Mouse (Mus musculus) T-helper 17 cell (primary cell): Measurements from ENCODE around the gene Krt87.

Experiments
- in situ Hi-C, 2 experiments: fragments of 300-600 bp; cut with MboI, MseI; formaldehyde crosslinking; loops; 1 replicate in 1 of 2; 2 replicates in 1 of 2; pipeline ENCODE4 v1.15.1; 2025; ENCODE audit warnings: high pct_unique_total_duplicates in 2 of 2

The Krt87 gene

DNA sequence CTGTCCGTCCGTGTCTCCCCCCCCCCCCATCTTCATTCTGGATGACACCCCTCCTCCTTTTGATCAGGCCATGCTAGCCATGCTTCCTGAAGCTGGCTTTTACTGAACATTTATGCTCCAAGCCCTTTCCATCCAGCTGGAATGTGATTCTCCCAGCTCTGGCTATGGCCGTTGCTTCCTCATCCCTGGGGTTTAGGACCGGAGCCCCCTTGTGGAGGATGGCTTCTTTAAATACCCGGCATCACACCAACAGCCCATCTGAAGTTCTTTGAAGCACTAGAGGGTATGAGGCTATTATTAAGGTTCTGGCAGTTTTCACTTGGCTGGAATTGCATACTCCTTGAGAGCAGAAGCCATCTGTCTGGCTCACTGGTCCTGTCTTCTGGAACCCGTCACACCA lies 17.7 kb downstream of the Krt87 start:
- in situ Hi-C loops = no loop called here

DNA sequence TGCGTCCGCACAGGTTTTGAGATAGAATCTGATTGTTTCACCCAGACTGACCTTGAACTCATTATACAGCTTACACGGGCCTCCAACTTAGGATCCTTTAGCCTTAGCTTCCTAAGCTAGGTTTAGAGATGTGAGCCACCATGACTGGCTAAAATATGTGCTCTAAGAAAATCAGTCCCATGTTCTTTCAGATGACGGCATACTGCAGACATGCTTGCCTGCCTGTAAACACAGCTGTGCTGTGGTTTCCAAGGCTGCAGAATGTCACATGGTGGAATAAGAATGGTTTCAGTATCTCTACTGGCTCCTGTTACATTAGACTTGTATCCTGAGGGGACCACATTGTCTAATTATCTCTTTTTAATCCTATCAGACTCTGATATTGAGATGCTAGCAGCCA lies 19.7 kb downstream of the Krt87 start:
- in situ Hi-C loops = no loop called here

- in situ Hi-C loops = no loop called here
These were observed 23.6 kb downstream of the Krt87 start for GRCm38 (mm10) chr15:101414807-101415565.

DNA sequence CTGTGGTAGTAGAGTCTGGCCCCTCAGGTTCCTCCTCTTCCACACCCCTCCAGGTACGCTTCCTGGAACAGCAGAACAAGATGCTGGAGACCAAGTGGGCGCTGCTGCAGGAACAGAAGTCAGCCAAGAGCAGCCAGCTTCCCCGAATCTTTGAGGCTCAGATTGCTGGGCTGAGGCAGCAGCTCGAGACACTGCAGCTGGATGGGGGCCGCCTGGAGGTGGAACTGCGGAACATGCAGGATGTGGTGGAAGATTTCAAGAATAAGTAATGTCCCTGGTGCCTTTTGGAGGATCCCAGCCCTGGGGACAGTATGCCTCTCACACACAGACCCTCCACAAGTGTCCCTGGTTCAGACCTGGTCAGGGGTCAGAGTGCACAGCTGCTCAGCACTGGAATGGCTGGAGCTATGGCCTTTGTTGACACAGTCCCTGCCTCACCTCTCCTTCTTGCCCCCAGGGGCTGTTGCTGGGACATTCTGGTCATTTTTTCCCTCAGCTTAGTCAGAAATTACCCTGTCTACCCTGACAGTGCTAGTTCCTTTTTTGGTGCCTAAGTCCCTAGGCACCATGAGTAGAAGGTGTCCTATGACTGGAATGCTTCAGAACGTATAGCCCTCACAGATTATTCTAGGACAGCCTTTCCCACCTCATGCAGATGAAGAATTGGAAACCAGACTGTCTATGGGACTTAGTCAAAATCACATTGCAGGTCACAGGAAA lies 24.5 kb downstream of the Krt87 start:
- in situ Hi-C loops = no loop called here

DNA sequence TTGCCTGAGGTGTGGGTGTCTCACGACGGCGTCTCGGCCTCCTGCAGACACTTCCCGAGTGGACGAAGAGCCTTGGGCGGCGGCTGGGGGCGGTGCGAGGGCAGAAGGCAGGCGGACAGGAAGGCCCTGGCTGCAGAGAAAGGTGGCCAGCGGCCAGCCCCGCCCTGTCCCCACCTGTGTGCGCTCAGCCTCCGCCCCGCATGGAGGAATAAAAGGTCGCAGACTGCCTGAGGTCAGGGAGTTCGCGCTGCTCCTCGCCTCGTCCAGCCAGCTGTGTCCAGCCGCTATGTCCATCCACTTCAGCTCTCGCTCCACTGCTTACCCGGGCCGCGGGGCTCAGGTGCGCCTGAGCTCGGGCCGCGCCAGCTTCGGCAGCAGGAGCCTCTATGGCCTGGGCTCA lies 26.4 kb downstream of the Krt87 start:
- in situ Hi-C loops = no loop called here

GRCm38 (mm10) chr15:101410775-101411174 lies 27.8 kb downstream of the Krt87 start, which contains the start of gene Krt7:
TSS of gene Krt7 (plus strand) at chr15:101411043.
- in situ Hi-C loops = no loop called here

GRCm38 (mm10) chr15:101398269-101398668 lies 40.3 kb downstream of the Krt87 start:
- in situ Hi-C loops = no loop called here

DNA sequence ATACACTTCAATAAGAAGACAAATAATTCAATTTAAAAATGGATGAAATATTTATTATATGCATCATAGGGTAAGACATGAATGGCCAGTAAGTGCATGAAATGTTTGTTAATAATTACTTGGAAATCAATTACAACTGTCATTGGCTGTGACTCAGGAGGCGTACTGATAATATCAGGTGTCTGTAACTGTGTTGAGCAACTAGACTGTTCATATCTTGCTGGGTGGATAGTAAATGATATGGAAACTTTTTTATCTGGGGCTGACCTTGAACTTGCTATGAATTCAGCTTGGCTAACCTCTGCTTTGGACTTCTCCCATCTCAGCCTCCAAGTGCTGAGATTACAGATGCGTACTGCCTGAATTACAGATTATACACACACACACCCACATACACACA lies 40.9 kb downstream of the Krt87 start:
- in situ Hi-C loops = no loop called here

DNA sequence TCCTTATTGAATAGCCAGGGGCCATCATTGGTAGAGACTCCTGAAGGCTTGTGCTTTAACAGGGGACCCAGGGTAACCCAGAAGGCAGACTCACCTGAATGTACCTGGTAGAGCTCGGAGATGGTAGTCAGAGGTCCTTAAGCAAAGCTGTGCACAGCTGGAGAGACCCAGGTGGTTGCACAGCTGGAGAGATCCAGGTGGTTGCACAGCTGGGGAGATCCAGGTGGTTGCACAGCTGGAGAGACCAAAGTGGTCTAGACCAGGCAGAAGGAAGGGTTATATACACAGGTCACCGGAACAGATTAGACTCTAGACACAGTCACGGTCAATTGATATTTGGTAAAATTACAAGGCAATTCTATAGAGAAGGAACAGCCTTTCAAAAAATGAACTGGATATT lies 41.7 kb downstream of the Krt87 start:
- in situ Hi-C loops = no loop called here

GRCm38 (mm10) chr15:101396466-101396865 lies 42.1 kb downstream of the Krt87 start:
- in situ Hi-C loops = no loop called here

- in situ Hi-C loops = no loop called here
These were observed 43.7 kb downstream of the Krt87 start for GRCm38 (mm10) chr15:101394908-101395307.

GRCm38 (mm10) chr15:101392251-101392650 lies 46.4 kb downstream of the Krt87 start:
- in situ Hi-C loops = no loop called here

- in situ Hi-C loops = no loop called here
These were observed 48.4 kb downstream of the Krt87 start for GRCm38 (mm10) chr15:101390203-101390602.

DNA sequence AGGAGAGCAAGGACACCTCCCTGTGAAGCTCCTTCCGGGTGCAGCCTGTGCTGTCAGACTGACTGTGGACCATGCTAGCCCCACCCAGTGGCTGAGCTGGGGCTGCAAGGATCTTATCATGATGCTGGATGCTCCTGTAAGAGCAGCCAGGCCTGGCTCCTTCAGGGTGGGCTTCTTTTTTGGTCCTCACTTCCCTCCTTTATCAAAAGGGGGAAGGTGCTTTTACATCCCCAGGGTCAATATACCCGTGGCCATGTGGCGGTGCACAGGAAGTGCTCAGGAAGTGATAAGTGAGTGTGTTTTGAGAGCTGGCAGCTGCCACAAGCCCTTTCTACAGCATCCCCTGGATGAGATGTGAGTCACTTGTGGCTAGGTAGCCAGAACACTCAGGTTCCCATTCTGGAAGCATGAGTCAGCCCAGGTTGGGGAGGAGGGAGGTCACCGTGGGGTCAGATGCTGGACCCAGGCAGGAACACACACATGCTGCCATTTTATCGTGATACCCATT lies 50.5 kb downstream of the Krt87 start:
- in situ Hi-C loops = no loop called here

- in situ Hi-C loops = no loop called here
These were observed 51.4 kb downstream of the Krt87 start for GRCm38 (mm10) chr15:101387176-101387575.

- in situ Hi-C loops = no loop called here
These were observed 53.5 kb downstream of the Krt87 start for GRCm38 (mm10) chr15:101385064-101385463.

- in situ Hi-C loops = no loop called here
These were observed 54.0 kb downstream of the Krt87 start for GRCm38 (mm10) chr15:101384610-101385009.

GRCm38 (mm10) chr15:101382811-101383210 lies 55.8 kb downstream of the Krt87 start:
- in situ Hi-C loops = no loop called here

- in situ Hi-C loops = no loop called here
These were observed 56.8 kb downstream of the Krt87 start for GRCm38 (mm10) chr15:101381758-101382157.
